ENCODE assay signal across 10 mouse cellular contexts in genomic region chr11:96837298-96837697, GRCm38 (mm10). TPM values are rescaled to one million over a fixed set of nuclear protein-coding genes. Genes with fewer than 3 reads are reported as not detected.
A peak's percentile ranks its signal among the peaks of the same experiment; 100 is the strongest.
DNase-seq lines count a peak whose midpoint lies in the region; ATAC-seq and TF ChIP-seq lines count a peak whose summit lies in the region.
"Had no signal": no experiment of that assay in that cellular context is flagged by ENCODE, and none has a peak within 500 bp of the region (broad histone marks: within the 10 kb centered on the region; RNA-seq: fewer than 3 reads in every experiment).

No protein-coding gene starts in this region.

- TF ChIP-seq CTCF in hindbrain, postnatal 0 days (IDR thresholded peaks at IDR 0.05; ENCODE audit: low read depth): peak; percentile 58
- peak; percentile 27; the same call in 1 of the 2 replicates for TF ChIP-seq CTCF in embryonic fibroblast, embryonic 13.5 days (IDR thresholded peaks at IDR 0.05; ENCODE audit: borderline replicate concordance, insufficient read depth, low read length)

- no peak overlapping the region for H3K4me3 ChIP-seq in hindbrain, postnatal 0 days (ENCODE audit: low read length)
- no peak overlapping the region for H3K4me3 ChIP-seq in hindbrain, embryonic 13.5 days
- H3K4me3 ChIP-seq in embryonic fibroblast, embryonic 13.5 days (ENCODE audit: insufficient read depth, low read length): no peak overlapping the region
- H3K4me3 ChIP-seq: forebrain, embryonic 13.5 days; stomach, embryonic 15.5 days had no signal

- H3K4me1 ChIP-seq in hindbrain, postnatal 0 days (ENCODE audit: insufficient read depth, low read length): no peaks in the 10 kb centered on the region
- H3K4me1 ChIP-seq in hindbrain, embryonic 13.5 days (replicated peaks): peaks cover 3% of the 10 kb centered on the region; the same call in 1 of the 2 replicates
- no peaks in the 10 kb centered on the region for H3K4me1 ChIP-seq in embryonic fibroblast, embryonic 13.5 days (ENCODE audit: control insufficient read depth, insufficient read depth, low read length)
- H3K4me1 ChIP-seq: forebrain, embryonic 13.5 days; stomach, embryonic 15.5 days had no signal

- no peak for TF ChIP-seq POLR2A in embryonic fibroblast, embryonic 13.5 days (IDR thresholded peaks at IDR 0.05; ENCODE audit: low read depth, low read length)

- no peaks in the 10 kb centered on the region for H3K36me3 ChIP-seq in hindbrain, postnatal 0 days (ENCODE audit: insufficient read depth, low read length)
- H3K36me3 ChIP-seq in hindbrain, embryonic 13.5 days: no peaks in the 10 kb centered on the region
- H3K36me3 ChIP-seq: stomach, embryonic 15.5 days had no signal

- DNase-seq in hindbrain, postnatal 0 days (ENCODE audit: low spot score): no peak
- DNase-seq in 3T3-L1 (ENCODE audit: low read depth, low spot score): peak; percentile 81
- DNase-seq in B cell, adult 2 months: peak; percentile 15 to 23
- no peak for DNase-seq in urinary bladder, postnatal 10 days (ENCODE audit: low spot score)
- no peak for DNase-seq in right cerebral cortex, adult 18-20 months

- H3K9ac ChIP-seq in hindbrain, postnatal 0 days (replicated peaks; ENCODE audit: low read length): no peak overlapping the region
- no peak overlapping the region for H3K9ac ChIP-seq in hindbrain, embryonic 13.5 days
- H3K9ac ChIP-seq: forebrain, embryonic 13.5 days; stomach, embryonic 15.5 days had no signal

- H3K27me3 ChIP-seq in hindbrain, postnatal 0 days (ENCODE audit: insufficient read depth, low read length): no peaks in the 10 kb centered on the region
- no peaks in the 10 kb centered on the region for H3K27me3 ChIP-seq in hindbrain, embryonic 13.5 days
- H3K27me3 ChIP-seq: stomach, embryonic 15.5 days had no signal

- no peak for ATAC-seq in hindbrain, postnatal 0 days
- ATAC-seq in hindbrain, embryonic 13.5 days (ENCODE audit: low FRiP score): no peak
- ATAC-seq: forebrain, embryonic 13.5 days; hindbrain, embryonic 16.5 days had no signal

- no peaks in the 10 kb centered on the region for H3K9me3 ChIP-seq in hindbrain, postnatal 0 days (ENCODE audit: low read length)
- no peaks in the 10 kb centered on the region for H3K9me3 ChIP-seq in hindbrain, embryonic 13.5 days
- H3K9me3 ChIP-seq: forebrain, embryonic 13.5 days; stomach, embryonic 15.5 days had no signal

- no peak overlapping the region for H3K27ac ChIP-seq in hindbrain, postnatal 0 days
- H3K27ac ChIP-seq in hindbrain, embryonic 13.5 days: no peak overlapping the region
- no peak overlapping the region for H3K27ac ChIP-seq in embryonic fibroblast, embryonic 13.5 days (ENCODE audit: insufficient read depth, low read length)
- H3K27ac ChIP-seq: forebrain, embryonic 13.5 days; stomach, embryonic 15.5 days had no signal

- 32% methylated on average over 9 of the region's 9 CpGs for WGBS in hindbrain, postnatal 0 days
- 35% methylated on average over 9 of the region's 9 CpGs for WGBS in hindbrain, embryonic 13.5 days

- H3K4me2 ChIP-seq in hindbrain, postnatal 0 days (ENCODE audit: low read depth, low read length): no peak overlapping the region
- H3K4me2 ChIP-seq in hindbrain, embryonic 13.5 days: no peak overlapping the region
- H3K4me2 ChIP-seq: forebrain, embryonic 13.5 days; stomach, embryonic 15.5 days had no signal

RNA-seq across cellular contexts. Expression of gene Nfe2l1, which starts 7.5 kb away (rescaled TPM):
- 91.4 and 92.8 TPM in 2 replicates for total RNA-seq in hindbrain, postnatal 0 days (2014; rRNA removed)
- polyA plus RNA-seq in hindbrain, postnatal 0 days (2015; fragmentation: Nextera tagmentation; extraction: Ambion mirVana): 67.2 and 69.0 TPM in 2 replicates
- 69.8 and 72.6 TPM in 2 replicates for polyA plus RNA-seq in hindbrain, embryonic 13.5 days (2015; fragmentation: Nextera tagmentation; extraction: Ambion mirVana)
- polyA plus RNA-seq in embryonic fibroblast, embryonic 13.5 days (2011; ENCODE audit: insufficient read length, low read depth, missing spikeins): 370 and 371 TPM in 2 replicates

RNA-seq across cellular contexts. Expression of gene Copz2, which starts 12.4 kb away (rescaled TPM):
- 6.3 and 12.6 TPM in 2 replicates for total RNA-seq in hindbrain, postnatal 0 days (2014; rRNA removed)
- polyA plus RNA-seq in hindbrain, postnatal 0 days (2015; fragmentation: Nextera tagmentation; extraction: Ambion mirVana): 26.4 and 28.1 TPM in 2 replicates
- 27.3 and 31.7 TPM in 2 replicates for polyA plus RNA-seq in hindbrain, embryonic 13.5 days (2015; fragmentation: Nextera tagmentation; extraction: Ambion mirVana)
- 172 and 187 TPM in 2 replicates for polyA plus RNA-seq in embryonic fibroblast, embryonic 13.5 days (2011; ENCODE audit: insufficient read length, low read depth, missing spikeins)

RNA-seq across cellular contexts. Expression of gene Cbx1, which starts 48.4 kb away (rescaled TPM):
- 23.1 and 27.9 TPM in 2 replicates for total RNA-seq in hindbrain, postnatal 0 days (2014; rRNA removed)
- 57.2 and 63.0 TPM in 2 replicates for polyA plus RNA-seq in hindbrain, postnatal 0 days (2015; fragmentation: Nextera tagmentation; extraction: Ambion mirVana)
- polyA plus RNA-seq in hindbrain, embryonic 13.5 days (2015; fragmentation: Nextera tagmentation; extraction: Ambion mirVana): 108 and 109 TPM in 2 replicates
- polyA plus RNA-seq in embryonic fibroblast, embryonic 13.5 days (2011; ENCODE audit: insufficient read length, low read depth, missing spikeins): 61.1 and 90.9 TPM in 2 replicates

RNA-seq across cellular contexts. Expression of gene Snx11, which starts 59.9 kb away (rescaled TPM):
- 66.0 and 71.4 TPM in 2 replicates for total RNA-seq in hindbrain, postnatal 0 days (2014; rRNA removed)
- 36.5 and 40.9 TPM in 2 replicates for polyA plus RNA-seq in hindbrain, postnatal 0 days (2015; fragmentation: Nextera tagmentation; extraction: Ambion mirVana)
- 69.0 and 71.8 TPM in 2 replicates for polyA plus RNA-seq in hindbrain, embryonic 13.5 days (2015; fragmentation: Nextera tagmentation; extraction: Ambion mirVana)
- 31.1 and 32.5 TPM in 2 replicates for polyA plus RNA-seq in embryonic fibroblast, embryonic 13.5 days (2011; ENCODE audit: insufficient read length, low read depth, missing spikeins)

Comparison
In these comparisons a context has a peak if more than half of its experiments do, and no peak if none do; other contexts are left out.
1. DNase-seq: peak in 3T3-L1 (single experiment) and B cell, adult 2 months (2 of 2); none in hindbrain, postnatal 0 days (single experiment), urinary bladder, postnatal 10 days (single experiment) and right cerebral cortex, adult 18-20 months (single experiment).